Mouse (Mus musculus): ENCODE measurements at regions not wholly inside any gene's neighbourhood (a gene's known extent, or its start where the extent isn't known, plus 50 kb on each side); places are given as distances from the start of the nearest gene placed in this dataset.

DNA sequence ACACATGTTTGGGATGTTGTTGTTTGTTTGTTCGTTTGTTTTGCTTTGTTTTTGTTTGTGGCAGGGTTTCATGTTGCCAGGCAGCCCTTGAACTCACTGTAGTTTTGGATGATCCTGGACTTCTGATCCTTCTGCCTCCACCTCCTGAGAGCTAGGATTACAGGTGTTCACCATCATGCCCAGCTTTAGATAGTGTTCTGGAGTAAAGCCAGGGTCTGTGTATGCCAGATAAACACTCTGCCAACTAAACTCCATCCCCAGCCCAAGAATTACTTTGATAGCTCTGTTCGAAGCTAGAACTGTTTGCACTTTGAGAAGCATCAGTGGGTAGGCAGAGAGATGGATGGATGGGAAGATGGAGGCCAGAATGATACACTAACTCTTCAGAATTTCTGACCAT, 368.0 kb upstream of the Gm10306 start:
- DNase-seq, result no peak

DNA sequence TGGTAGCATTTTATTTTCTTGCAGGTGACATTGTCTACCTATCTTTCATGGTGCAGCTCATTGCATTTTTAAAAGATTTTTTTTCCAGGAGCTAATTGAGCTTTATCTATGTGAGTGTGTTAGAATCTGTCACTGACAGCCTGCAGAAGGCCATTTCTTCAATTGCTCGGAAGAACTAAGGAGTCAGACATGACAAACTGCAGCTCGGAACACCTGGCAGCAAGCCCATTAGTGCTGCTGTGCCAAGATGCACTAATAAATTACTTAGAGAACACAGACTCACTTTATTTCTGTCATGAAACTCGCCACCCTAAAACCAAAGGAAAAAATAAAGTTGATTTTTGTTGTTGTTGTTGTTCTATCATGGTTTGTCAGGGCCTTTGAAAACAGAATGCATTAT, 367.5 kb upstream of the Gm10306 start:
- DNase-seq, result peak; percentile 82

- DNase-seq, result no peak
Measured at GRCm38 (mm10) chr4:94190940-94191339, 365.4 kb upstream of the Gm10306 start.

DNA sequence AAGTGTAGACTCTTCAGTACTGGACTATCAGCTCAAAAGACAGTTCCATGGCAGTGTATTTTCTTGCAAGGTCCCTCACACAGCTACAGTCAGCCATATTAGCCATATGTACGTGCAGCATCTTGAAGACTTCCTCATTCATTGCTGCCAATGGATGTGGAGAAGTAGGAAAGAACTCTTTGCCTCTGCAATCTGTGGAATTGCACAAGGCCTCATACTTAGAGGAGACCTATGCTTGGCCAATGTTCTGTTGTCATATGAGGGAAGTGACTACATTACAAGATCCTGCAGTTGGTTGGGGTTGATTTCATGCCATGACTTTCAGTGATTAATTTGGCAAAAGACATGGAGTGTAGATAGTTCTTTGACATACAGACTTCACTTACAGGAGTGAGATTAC, 340.1 kb upstream of the Gm10306 start:
- DNase-seq, result no peak

DNA sequence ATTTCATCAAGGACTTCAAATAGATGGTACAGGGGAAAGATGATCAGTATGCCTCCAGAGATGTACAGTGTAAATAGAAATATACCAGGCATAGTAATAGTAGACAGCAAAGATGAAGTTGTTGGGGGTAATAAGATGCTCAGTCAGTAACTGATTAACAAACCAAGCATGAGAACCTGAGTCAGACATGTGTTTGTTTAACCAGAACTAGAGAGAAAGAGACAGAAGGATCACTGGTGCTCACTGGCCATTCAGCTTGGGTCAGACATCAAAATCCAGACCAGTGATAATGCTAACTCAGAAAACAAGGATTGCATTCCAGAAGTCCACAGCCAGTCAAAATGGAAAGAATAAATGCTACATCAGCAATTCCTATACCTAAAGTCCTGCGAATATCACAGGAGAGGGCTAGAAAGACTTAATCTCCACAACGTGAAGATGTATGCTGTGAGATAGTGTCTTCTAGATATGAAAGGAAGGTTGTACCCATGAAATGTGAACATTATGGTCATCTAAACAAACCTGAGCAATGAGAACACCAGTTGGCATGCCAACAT, 320.6 kb upstream of the Gm10306 start:
- DNase-seq, result no peak

- no peak for DNase-seq
Measured at GRCm38 (mm10) chr4:94256026-94256425, 300.3 kb upstream of the Gm10306 start.

DNA sequence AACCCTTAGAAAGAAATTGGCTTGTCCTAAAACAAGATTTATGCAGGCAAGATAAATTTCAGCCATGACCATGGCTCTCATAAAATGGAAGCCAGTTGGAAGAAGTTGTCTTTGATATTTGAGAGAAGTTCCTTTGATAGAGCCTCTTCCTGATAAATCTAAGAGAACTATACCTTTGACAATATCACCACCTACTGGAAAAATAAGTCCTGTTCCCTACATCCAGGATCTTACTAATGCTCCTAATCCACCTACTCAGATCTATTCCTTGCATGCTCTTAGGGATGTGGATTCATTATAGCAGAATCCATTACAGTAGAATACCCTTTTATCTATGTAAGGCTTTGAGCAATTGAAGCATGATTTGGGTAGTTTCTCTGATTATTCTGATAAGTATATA, 295.2 kb upstream of the Gm10306 start:
- DNase-seq, result no peak

DNA sequence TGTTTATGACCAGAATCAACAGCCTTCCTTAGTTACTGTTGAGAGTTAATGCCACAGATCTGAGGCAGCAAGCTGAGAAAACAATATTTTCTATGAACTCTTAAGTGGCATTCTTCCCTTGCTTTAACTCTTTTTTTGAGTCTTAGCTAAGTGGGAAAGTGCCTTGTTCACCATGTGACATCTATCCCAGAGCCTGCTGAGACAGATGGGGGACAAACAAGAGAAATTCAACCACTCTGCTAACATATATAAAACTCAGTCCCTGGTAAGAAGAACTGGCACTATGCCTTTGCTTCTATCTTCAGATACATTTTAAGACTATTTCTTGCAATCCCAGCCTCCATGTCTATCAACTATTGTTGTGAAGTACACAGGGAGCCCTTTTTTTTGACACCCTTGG, 274.6 kb upstream of the Gm10306 start:
- DNase-seq, result no peak

- no peak for DNase-seq
Measured at GRCm38 (mm10) chr4:94292150-94292549, 264.2 kb upstream of the Gm10306 start.

- DNase-seq, result no peak
Measured at GRCm38 (mm10) chr4:94317298-94317697, 239.0 kb upstream of the Gm10306 start.

GRCm38 (mm10) chr4:94326759-94327158, 229.6 kb upstream of the Gm10306 start:
- DNase-seq, result no peak

- DNase-seq, result no peak
Measured at GRCm38 (mm10) chr4:94343331-94343730, 213.0 kb upstream of the Gm10306 start.

DNA sequence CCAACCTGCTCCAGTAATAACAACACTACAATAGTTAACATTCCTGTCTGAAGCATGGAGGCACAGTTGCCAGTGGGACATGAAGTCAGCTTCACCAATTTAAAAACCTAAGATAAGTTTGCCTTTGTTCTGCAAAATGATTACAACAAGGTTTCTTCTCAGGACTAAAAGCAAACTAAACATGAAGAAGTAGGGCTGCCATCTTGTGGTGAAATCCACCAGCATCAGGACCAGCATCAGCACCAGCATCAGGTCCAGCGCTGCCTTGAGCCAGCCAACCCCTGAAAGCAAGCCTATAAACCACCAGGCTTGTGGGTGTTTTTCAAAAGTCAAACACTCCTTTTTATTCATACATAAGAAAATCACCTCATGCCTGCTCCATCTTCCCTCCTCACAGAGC, 207.1 kb upstream of the Gm10306 start:
- no peak for DNase-seq

GRCm38 (mm10) chr4:94356982-94357381, 199.4 kb upstream of the Gm10306 start:
- DNase-seq, result no peak

- DNase-seq, result no peak
Measured at GRCm38 (mm10) chr4:94360810-94361527, 195.4 kb upstream of the Gm10306 start.

DNA sequence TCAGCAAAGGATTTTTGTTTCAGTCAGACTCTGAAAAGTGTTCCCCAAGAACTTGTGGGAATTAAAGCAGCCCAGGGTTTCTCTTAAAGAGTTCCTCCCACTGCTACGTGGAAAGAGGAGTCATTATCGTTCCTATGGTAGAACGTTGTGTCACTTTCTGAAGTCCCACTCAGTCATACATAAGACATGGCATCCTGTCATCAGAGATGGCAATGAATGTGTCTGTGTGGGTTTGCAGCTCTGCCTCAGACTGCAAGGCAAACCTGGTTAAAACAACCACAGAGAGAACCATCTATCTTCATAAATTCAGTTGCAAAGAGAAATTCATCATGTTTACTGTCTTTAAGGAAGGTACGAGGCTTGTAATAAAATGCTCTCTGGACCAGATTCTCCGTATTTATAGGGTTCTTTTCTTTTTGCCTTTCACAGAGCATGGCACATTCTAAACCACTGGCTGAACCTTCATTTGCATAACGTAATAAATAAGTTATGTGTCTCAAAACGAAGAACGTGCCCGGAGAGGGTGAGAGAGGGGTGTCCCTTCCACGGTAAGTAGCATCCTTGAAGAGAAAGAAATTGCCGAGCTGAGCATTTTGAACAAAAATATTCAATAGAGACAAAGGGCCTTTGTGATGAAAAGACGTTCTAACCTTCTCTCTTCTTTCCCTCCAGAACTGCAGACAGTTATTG, 194.7 kb upstream of the Gm10306 start:
- no peak for DNase-seq

GRCm38 (mm10) chr4:94365375-94365774, 191.0 kb upstream of the Gm10306 start:
- no peak for DNase-seq

DNA sequence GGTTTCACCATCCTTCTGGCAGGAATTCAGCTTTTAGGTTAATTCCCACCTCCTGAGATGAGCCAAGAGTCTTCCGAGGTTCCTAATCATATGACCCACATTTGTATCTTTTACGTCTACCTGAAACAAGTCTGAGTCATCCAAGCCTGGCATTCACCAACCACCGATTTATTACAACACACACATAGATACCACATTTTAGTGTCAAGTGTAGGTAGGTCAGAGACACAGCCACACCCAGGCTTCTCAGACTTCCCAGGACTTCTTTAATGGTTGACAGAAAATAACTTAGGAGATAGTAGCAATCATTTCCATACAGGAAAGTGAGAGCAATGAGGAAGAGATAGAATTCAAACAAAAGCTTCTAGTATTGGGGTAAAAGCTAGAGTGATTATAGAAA, 189.2 kb upstream of the Gm10306 start:
- no peak for DNase-seq

DNA sequence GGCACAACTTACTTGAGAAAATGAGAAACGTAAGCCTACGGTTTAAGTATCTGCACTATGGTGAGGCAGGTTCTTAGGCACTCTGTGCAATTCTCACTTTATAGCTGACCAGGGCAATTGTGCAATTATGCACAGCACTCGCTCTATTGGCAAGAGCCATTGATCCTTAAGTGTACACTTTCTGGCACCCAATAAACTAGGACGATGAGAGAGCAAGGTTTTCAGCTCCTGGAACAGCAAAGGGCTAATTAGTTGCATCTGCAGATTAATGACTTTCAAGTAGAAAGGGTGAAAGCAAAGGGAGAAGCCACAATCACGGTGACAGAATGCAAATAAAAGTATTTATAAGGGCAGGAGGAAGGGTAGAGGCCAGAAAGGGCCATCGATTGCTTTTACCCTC, 185.4 kb upstream of the Gm10306 start:
- no peak for DNase-seq

DNA sequence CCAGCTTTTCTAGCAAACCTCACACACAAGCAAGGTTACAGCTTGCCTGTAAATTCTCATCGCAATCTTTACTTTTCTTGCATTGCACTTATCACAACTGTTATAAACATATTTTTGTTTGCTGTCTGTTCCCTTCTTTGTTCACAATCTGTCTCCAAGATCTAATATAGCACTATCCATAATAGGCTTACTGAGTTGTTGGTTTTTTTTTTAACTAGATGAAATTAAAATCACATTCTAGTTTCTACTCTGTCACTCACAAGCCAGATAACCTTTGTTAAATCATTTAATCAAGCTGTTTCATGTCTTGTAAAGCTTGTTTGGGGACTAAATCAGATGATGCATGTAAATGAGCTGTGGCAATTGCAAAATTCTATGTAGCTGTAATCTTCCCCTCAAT, 180.1 kb upstream of the Gm10306 start:
- DNase-seq, result no peak

- no peak for DNase-seq
Measured at GRCm38 (mm10) chr4:94385703-94386102, 170.6 kb upstream of the Gm10306 start.

- DNase-seq, result no peak
Measured at GRCm38 (mm10) chr4:94388317-94388716, 168.0 kb upstream of the Gm10306 start.

DNA sequence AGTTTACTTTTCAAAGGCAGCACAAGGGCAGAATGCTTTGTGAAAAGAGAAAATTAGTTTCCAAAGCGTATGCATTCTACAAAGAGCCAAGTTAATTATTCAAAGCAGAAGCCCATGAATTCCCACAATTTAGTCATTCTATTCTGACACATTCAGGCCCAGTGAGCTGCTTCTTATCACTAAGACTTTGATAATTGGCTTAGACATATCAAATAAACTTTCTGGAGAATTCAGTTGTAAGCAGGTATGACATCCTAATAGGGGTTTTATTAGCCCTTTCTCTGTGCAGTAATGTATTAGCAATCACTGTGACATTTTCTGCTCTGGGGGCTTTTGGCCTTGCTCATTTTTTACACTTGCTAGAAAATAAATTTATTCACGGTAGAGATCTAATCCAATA, 161.9 kb upstream of the Gm10306 start:
- no peak for DNase-seq

- DNase-seq, result no peak
Measured at GRCm38 (mm10) chr4:94397284-94397683, 159.1 kb upstream of the Gm10306 start.
